Mouse (Mus musculus) CH12.LX (cell line): ENCODE measurements around the gene Sh3glb2. TPM values are rescaled to one million over a fixed set of nuclear protein-coding genes. Genes with fewer than 3 reads are reported as not detected.

Source experiments
- DNase-seq: peaks from one replicate; pipeline ENCODE4 v3.0.0-alpha.2; 2013; ENCODE audit errors: extremely low read depth
- H3K27ac ChIP-seq: 2 replicates; pipeline ENCODE4 v1.5.1; 2012; ENCODE audit warnings: low read depth, mild to moderate bottlenecking, control low read depth, moderate library complexity; ENCODE audit not compliant: insufficient read depth
- H3K27me3 ChIP-seq: replicated peaks from 2 replicates; pipeline ENCODE3; 2012; ENCODE audit warnings: inconsistent platforms
- H3K36me3 ChIP-seq, 2 experiments: replicated peaks in 1 of 2; 2 replicates each; pipeline versions ENCODE3 to v1.6.1; 2012; ENCODE audit warnings: inconsistent platforms in 1 of 2, low read length in 1 of 2, mild to moderate bottlenecking in 1 of 2, mixed read lengths in 1 of 2, moderate library complexity in 1 of 2; ENCODE audit not compliant: control insufficient read depth in 1 of 2, insufficient read depth in 1 of 2
- H3K4me1 ChIP-seq, 2 experiments: 2 replicates each; pipeline ENCODE4 v1.6.1; 2012; ENCODE audit warnings: inconsistent platforms in 1 of 2, moderate library complexity in 1 of 2; ENCODE audit not compliant: insufficient read depth in 2 of 2, control insufficient read depth in 1 of 2
- H3K4me2 ChIP-seq: 2 replicates; pipeline ENCODE4 v1.6.1; 2012; ENCODE audit warnings: low read depth, mild to moderate bottlenecking, control low read depth; ENCODE audit not compliant: poor library complexity, insufficient read depth, severe bottlenecking
- H3K4me3 ChIP-seq, 3 experiments: fragments of 150-350 bp in 1 of 3; sonication (generic) in 1 of 3; replicated peaks in 1 of 3; 2 replicates each; pipeline versions ENCODE3 to v1.5.1; 2011 to 2012; ENCODE audit warnings: low read depth in 2 of 3, low read length in 2 of 3, mild to moderate bottlenecking in 2 of 3, moderate library complexity in 2 of 3, control low read depth in 1 of 3, improper control_type of control experiment in 1 of 3, inconsistent platforms in 1 of 3, mixed read lengths in 1 of 3; ENCODE audit not compliant: poor library complexity in 1 of 3
- H3K79me2 ChIP-seq: replicated peaks from 2 replicates; pipeline ENCODE4 v1.6.1; 2012; ENCODE audit warnings: mild to moderate bottlenecking, moderate library complexity; ENCODE audit not compliant: control insufficient read depth, poor library complexity, insufficient read depth, severe bottlenecking; ENCODE audit errors: extremely low read depth
- H3K9ac ChIP-seq: 2 replicates; pipeline ENCODE4 v1.6.1; 2012; ENCODE audit warnings: low read depth, mild to moderate bottlenecking, control low read depth, moderate library complexity; ENCODE audit not compliant: insufficient read depth
- H3K9me3 ChIP-seq: replicated peaks from 2 replicates; pipeline ENCODE3; 2012; ENCODE audit warnings: low read length, inconsistent platforms, mixed read lengths
- BHLHE40 ChIP-seq: IDR thresholded peaks from 2 replicates; pipeline ENCODE4 v1.6.1; 2011; ENCODE audit warnings: mild to moderate bottlenecking, low read depth, low read length, improper control_type of control experiment
- CTCF ChIP-seq, 2 experiments: IDR thresholded peaks in 1 of 2; conservative IDR thresholded peaks in 1 of 2; 2 replicates each; pipeline ENCODE4 v1.5.1; 2011 to 2012; ENCODE audit warnings: low read depth in 2 of 2, low read length in 2 of 2, improper control_type of control experiment in 1 of 2, inconsistent platforms in 1 of 2, mild to moderate bottlenecking in 1 of 2, moderate library complexity in 1 of 2
- E2F4 ChIP-seq: IDR thresholded peaks from 2 replicates; pipeline ENCODE4 v1.6.1; 2011; ENCODE audit warnings: low read depth, low read length, improper control_type of control experiment; ENCODE audit not compliant: insufficient replicate concordance
- GABPA ChIP-seq: IDR thresholded peaks from 2 replicates; pipeline ENCODE4 v1.6.1; 2012; ENCODE audit warnings: low read depth, low read length, improper control_type of control experiment, inconsistent platforms; ENCODE audit not compliant: insufficient replicate concordance
- JUND ChIP-seq: conservative IDR thresholded peaks from 2 replicates; pipeline ENCODE4 v1.6.1; 2011; ENCODE audit warnings: low read depth, low read length, improper control_type of control experiment
- KAT2A ChIP-seq: IDR thresholded peaks from 2 replicates; pipeline ENCODE4 v1.6.1; 2012; ENCODE audit warnings: low read length, improper control_type of control experiment, inconsistent platforms; ENCODE audit not compliant: insufficient replicate concordance
- MAFK ChIP-seq: IDR thresholded peaks from 2 replicates; pipeline ENCODE4 v1.6.1; 2011; ENCODE audit warnings: low read length, improper control_type of control experiment; ENCODE audit not compliant: insufficient replicate concordance
- MAZ ChIP-seq: IDR thresholded peaks from 2 replicates; pipeline ENCODE4 v1.6.1; 2012; ENCODE audit warnings: low read depth, mild to moderate bottlenecking, inconsistent platforms, low read length, improper control_type of control experiment, moderate library complexity
- MYC ChIP-seq: IDR thresholded peaks from 2 replicates; pipeline ENCODE4 v1.6.1; 2011; ENCODE audit warnings: low read depth, mild to moderate bottlenecking, improper control_type of control experiment, low read length
- NRF1 ChIP-seq: IDR thresholded peaks from 2 replicates; pipeline ENCODE4 v1.6.1; 2014; ENCODE audit warnings: low read depth, mild to moderate bottlenecking, inconsistent platforms, low read length, improper control_type of control experiment, moderate library complexity
- POLR2AphosphoS2 ChIP-seq: IDR thresholded peaks from 2 replicates; pipeline ENCODE4 v1.6.1; 2011; ENCODE audit warnings: low read depth, low read length, improper control_type of control experiment
- TBP ChIP-seq: conservative IDR thresholded peaks from 2 replicates; pipeline ENCODE4 v1.6.1; 2011; ENCODE audit warnings: low read depth, low read length, improper control_type of control experiment
- TCF12 ChIP-seq: IDR thresholded peaks from 2 replicates; pipeline ENCODE4 v1.6.1; 2014; ENCODE audit warnings: low read depth, mild to moderate bottlenecking, inconsistent platforms, low read length, improper control_type of control experiment
- UBTF ChIP-seq: IDR thresholded peaks from 2 replicates; pipeline ENCODE4 v1.6.1; 2012; ENCODE audit warnings: low read depth, mild to moderate bottlenecking, inconsistent platforms, low read length, improper control_type of control experiment, moderate library complexity
- USF1 ChIP-seq: IDR thresholded peaks from 2 replicates; pipeline ENCODE4 v1.6.1; 2014; ENCODE audit warnings: low read depth, mild to moderate bottlenecking, inconsistent platforms, low read length, improper control_type of control experiment
- USF2 ChIP-seq: conservative IDR thresholded peaks from 2 replicates; pipeline ENCODE4 v1.6.1; 2011; ENCODE audit warnings: low read depth, low read length, improper control_type of control experiment
- ZKSCAN1 ChIP-seq: IDR thresholded peaks from 2 replicates; pipeline ENCODE4 v1.6.1; 2012; ENCODE audit warnings: low read depth, inconsistent platforms, low read length, improper control_type of control experiment, borderline replicate concordance
- ZMIZ1 ChIP-seq: IDR thresholded peaks from 2 replicates; pipeline ENCODE4 v1.6.1; 2012; ENCODE audit warnings: low read depth, mild to moderate bottlenecking, inconsistent platforms, low read length, improper control_type of control experiment
- dilution Hi-C: fragments of 300-500 bp; cut with MboI; formaldehyde crosslinking; loops from 2 replicates; pipeline ENCODE4 v1.14.3; 2020; ENCODE audit warnings: low sequenced_read_pairs; ENCODE audit not compliant: extremely low pct_unique_long_range_greater_than_20kb, extremely low pct_ligation_motif_present
- in situ Hi-C: fragments of 300-500 bp; cut with MboI; formaldehyde crosslinking; loops from 3 replicates; pipeline ENCODE4 v1.14.3; 2019; ENCODE audit warnings: low sequenced_read_pairs, low pct_ligation_motif_present, low pct_unique_long_range_greater_than_20kb, mixed read lengths
- polyA plus RNA-seq: library from polyadenylated mRNA; unstranded; fragments of >175 nt; gene quantifications from 2 replicates; pipeline ENCODE4 v1.2.1, GENCODE M21; 2012; ENCODE audit warnings: low read depth; ENCODE audit not compliant: insufficient read length
- total RNA-seq, 2 experiments: library from RNA; depleted of rRNA; stranded (reverse); fragments of 300-350 nt in 1 of 2; fragments of >200 nt in 1 of 2; gene quantifications; 2 replicates each; pipeline ENCODE4 v1.2.3; 2012 to 2014

Gene Sh3glb2
- total and polyA plus RNA-seq, 3 experiments = 27.2 to 47.8 (median 38.9) TPM

DNA sequence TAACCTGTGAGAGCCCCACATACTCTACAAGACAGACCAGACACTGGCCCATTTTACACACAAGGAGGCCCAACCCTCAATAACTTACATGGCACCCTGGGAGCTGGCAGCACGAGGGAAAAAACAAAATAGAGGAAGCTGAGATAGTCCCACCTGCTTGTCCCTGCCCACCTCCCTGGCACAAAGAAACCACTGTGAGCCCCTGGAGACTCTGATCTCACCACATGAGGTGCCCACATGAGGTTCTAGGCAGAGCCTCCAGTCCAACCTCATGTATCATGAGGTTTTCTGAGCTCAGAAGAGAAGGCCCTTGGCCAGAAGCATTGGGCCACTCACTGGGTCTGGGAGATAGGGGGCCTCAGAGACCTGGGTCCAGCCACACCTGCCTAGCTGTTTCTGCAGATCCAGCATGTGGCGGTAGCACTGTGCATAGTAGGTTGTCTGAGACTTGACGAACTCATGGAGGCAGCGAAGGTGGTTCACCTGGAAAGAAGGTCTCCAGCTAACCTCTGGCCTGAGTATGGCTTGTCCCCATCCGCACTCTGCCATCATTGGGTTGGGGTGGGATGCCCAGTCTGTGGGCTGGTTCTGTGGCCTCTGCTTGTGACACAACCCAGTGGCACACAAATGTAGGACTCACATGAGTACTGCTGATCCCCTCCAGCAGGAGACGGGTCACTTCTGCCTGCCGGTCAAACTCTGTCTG, 13.0 kb downstream of the Sh3glb2 start:
- Histone ChIP-seq H3K9ac (no peak overlapping the region), H3K27ac (no peak overlapping the region), H3K79me2 (no peaks in the 10 kb centered on the region), H3K4me1 (peaks cover 5 to 42% of the 10 kb centered on the region in 2 experiments; a peak in 3 of 4 replicates), H3K27me3 (no peaks in the 10 kb centered on the region), H3K36me3 (peaks cover 80 to 98% of the 10 kb centered on the region in 2 experiments), H3K4me3 (no peak overlapping the region), H3K9me3 (no peaks in the 10 kb centered on the region), H3K4me2 (no peak overlapping the region)
- dilution Hi-C loops (no loop called here), in situ Hi-C loops (no loop called here)
- TF ChIP-seq NRF1 = no peak
- TF ChIP-seq UBTF = no peak
- TF ChIP-seq GABPA = no peak
- no peak for TF ChIP-seq ZKSCAN1
- TF ChIP-seq BHLHE40 = no peak
- no peak for TF ChIP-seq USF2
- no peak for TF ChIP-seq TBP
- TF ChIP-seq TCF12 = no peak
- TF ChIP-seq E2F4 = no peak
- no peak for TF ChIP-seq CTCF (conservative IDR thresholded peaks at IDR 0.05 in 1 of 2, IDR thresholded peaks at IDR 0.05 in 1 of 2; ENCODE audit: low read depth in 2 of 2, low read length in 2 of 2)
- no peak for TF ChIP-seq MAZ
- no peak for TF ChIP-seq MAFK
- no peak for TF ChIP-seq POLR2AphosphoS2
- TF ChIP-seq ZMIZ1 = no peak
- TF ChIP-seq MYC = no peak
- TF ChIP-seq JUND = no peak
- TF ChIP-seq USF1 = no peak
- peak; percentile 19 for DNase-seq

DNA sequence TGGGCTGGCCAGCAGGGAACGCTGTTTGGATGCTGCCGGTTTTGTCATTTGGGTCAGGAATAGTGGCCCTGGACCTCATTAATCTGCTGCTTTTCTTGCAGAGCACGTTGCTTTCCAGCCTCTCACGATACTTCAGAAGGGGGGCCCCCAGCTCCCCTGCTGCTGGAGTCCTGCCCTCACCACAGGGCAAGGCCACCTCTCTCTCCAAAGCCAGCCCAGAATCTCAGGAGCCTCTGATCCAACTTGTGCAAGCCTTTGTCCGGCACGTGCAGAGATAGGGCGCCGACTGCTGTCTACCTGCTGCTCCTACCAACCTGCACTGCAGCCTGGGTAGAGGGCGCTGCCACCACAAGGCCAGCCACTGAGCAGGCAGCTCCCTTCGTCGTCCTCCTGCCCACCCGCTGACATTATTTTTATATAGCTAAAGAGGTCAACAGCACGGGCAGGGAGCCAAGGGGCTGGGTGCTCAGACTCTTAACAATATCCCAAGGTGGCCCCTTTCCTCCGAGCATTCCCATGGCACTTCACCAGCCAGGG, 15.5 kb downstream of the Sh3glb2 start:
- no peak overlapping the region for H3K9ac ChIP-seq
- no peak for DNase-seq
- H3K27me3 ChIP-seq = no peaks in the 10 kb centered on the region
- H3K4me3 ChIP-seq = no peak overlapping the region
- H3K27ac ChIP-seq = no peak overlapping the region
- TF ChIP-seq KAT2A = no peak
- H3K9me3 ChIP-seq = no peaks in the 10 kb centered on the region
- peaks cover 88 to 98% of the 10 kb centered on the region in 2 experiments for H3K36me3 ChIP-seq
- no peaks in the 10 kb centered on the region for H3K79me2 ChIP-seq
- dilution Hi-C loops = no loop called here
- in situ Hi-C loops = no loop called here
- H3K4me2 ChIP-seq = no peak overlapping the region
- peaks cover 0 to 28% of the 10 kb centered on the region in 2 experiments; a peak in 2 of 4 replicates for H3K4me1 ChIP-seq
